Mouse (Mus musculus): ENCODE measurements around the gene Acox1. TPM values are rescaled to one million over a fixed set of nuclear protein-coding genes. Genes with fewer than 3 reads are reported as not detected.

Acox1 gene
- total RNA-seq, 2 experiments from 2014 or later = 160 to 173 TPM

DNA sequence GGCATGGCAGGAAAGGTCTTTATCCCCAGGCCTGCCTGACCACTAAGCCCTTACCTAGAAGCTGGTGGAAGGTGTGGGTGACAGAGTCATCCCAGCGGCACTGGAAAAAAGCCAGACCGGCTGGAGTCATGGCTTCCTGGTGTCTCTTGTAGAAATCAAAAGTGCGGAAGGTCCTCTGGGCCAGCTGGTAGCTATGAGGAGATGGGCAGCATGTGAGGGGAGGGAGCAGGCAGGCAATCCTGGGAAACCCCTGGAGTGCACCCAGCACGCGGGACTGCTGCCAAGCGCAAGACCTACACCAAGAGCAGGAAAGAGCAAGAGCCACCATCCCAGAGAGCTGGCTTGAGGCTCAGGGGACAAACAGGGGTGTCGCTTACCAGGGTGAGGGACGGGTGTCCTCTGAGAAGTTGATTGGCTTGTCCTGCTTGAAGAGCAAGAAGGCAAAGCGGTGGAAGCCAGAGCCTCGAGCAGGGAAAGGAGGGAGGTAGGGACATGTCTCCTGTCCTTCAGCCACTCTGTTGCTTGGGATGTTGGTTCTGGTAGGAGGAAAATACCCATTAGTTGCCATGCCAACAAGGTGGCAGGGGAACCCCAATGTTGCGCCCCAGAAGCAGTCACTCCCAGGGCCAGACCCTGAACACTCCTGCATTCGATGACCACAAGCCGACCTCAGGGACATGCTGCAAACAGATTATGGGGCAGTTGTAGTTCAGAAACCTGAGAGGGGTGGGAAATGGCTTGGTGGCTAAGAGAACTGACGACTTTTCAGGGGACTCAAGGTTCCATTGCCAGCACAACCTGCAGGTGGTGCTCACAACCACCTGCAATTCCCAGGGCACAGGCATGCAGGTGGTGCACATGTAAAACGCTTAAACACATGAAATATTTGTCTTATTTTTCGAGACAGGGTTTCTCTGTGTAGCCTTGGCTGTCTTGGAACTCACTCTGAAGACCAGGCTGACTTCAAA is 66.2 kb downstream of the Acox1 start:
- no peak for DNase-seq
- intact Hi-C loops (cut with DNase I) = loop anchor here (5.0 kb wide), 1 partner anchor 200 kb away; the partner anchor contains the start of genes Recql5 and Sap30bp

DNA sequence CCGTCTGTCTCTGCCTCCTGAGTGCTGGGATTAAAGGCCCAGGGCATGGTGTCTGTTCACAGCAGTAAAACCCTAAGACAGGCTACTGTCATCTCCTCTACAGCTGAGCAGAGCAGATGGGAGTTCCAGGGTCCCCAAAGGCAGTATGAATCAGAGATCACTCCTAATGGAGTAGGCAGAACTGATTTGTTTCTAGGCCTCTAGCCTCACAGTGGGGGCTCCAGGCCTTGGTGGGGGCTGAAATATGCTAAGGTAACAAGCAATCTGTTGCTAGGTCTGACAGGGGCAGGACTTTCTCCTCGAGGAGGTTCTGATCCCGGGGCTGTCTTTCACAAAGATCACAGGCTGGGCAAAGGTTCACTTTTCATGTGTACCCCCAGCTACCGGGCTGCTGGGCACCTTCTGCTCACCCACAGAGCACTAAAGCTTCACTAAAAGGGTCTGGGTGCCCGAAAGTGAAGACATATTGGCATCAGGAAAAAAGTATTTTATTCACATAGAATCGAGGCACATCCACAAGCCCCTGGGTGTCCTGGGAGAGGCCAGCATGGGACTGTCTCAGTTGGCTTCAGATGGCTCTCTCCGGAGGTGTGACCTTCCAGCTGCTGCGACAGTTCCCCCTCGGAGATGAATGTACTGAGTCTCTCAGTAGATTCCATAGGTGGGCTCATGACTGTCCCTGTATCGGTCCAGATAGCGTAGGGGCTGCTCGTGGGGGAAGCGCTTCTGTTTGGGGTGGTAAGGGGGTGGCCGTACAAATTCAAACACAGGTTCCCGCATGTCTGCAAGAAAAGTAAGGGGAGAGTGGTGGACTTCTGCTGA is 67.3 kb downstream of the Acox1 start:
- intact Hi-C loops (cut with DNase I) = loop anchor here (2.0 to 5.0 kb wide), 2 partner anchors 101 to 199 kb away; partner anchors contain the start of genes Recql5, Sap30bp and Unk

DNA sequence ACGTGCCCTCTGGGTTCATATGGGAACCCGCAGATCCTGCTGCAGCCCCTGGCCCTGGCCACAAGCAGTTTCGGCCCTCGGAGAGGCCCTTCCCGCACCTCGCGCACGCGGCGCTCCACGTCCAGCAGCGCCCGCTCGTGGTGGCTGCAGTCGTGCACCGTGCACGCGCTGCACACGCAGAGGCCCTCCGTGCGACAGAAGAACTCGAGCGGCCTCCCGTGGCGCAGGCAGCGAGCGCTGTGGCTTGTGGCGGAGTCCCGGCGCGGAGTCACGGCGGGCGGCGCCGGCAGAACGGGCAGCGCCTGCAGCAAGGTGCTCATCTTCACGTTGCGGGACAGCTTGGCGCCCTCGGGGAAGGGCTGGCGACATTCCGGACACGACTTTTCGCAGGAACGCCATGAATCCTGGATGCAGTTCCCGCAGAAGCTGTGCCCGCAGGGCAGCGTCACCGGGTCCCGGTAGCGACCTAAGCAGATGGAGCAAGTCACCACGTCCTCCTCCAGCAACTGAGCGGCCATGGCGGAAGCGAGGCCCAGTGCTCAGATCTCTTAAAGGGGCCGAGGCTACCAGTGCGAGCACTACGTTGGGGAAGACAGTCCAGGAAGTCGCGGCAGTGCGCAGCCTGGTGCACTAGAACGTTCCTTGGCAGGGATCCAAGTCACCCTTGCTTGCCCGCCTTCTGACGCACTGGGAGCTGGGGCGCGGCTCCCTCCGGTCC is 68.2 kb downstream of the Acox1 start, which contains the start of gene Trim65:
Gene Trim65 (minus strand): TSS at position 641 of the 718 bp plus-strand sequence.
- intact Hi-C loops (cut with DNase I) = loop anchor here (1.0 to 5.0 kb wide), 3 partner anchors 42 to 198 kb away; partner anchors contain the start of genes Recql5, Sap30bp and Unk
- peak; percentile 88 to 90 for DNase-seq

More for the DNA sequence above, 67.3 kb downstream of the Acox1 start:
- no peak for DNase-seq

DNA sequence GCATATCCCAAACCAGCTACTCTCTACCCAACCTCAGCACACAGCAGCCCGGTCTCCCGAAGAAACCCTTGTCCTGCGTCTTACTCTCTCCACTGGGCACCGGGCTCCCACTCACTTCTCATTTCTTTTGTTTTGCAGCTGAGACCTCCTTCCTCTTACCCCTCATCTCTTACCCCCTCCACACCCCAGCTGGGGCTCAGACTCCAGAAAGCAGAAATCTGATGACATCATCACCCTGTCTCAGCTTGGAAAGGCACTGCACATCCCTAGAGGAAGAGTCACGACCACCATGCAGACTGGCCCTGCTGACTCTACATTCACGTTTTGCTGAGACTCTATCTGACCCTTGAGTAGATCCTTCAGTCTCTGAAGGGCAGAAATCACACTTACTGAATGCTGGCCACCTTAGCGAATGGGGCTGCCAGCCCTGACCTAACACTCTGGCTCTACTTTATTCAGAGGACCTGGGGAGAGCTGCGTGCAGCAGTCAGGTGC is 68.8 kb downstream of the Acox1 start:
- intact Hi-C loops (cut with DNase I) = loop anchor here (1.0 to 5.0 kb wide), 4 partner anchors 19 to 198 kb away; partner anchors contain the start of genes Recql5, Sap30bp and Unk
- no peak for DNase-seq

DNA sequence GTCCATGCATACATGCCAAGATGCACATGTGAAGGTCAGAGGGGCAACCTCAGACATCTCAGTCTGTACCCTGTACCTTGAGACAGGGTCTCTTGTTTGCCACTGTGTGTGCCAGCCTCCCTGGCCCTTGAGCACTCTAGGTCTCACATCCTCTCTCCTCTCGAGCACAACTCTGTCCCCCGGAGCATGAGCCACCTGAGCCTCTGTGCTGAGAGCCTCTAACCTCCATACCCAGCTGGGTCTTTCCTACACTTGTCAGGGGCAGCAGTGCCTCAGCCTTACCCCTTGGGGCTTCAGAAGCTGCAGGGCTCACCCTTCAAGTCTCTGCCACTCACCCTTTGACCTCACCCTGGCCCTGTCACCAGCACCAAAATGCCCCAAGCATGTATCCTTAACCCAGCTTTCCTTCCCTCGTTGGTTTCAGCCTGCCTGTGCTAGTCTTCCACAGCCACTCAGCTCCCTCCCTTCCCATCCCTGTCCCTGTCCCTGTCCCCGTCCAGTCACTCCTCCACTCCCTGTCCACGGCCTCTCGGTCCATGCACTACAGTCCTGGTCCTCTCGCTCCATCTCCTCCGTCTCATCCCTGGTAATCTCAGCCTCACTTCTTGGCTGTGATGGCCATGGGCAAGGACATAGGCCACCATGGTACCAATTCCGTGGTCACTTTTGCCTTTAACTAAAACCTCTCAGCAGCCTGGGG is 69.6 kb downstream of the Acox1 start:
- DNase-seq = no peak
- intact Hi-C loops (cut with DNase I) = loop anchor here (2.0 kb wide), 1 partner anchor 18 kb away; no protein-coding TSS in a partner anchor

DNA sequence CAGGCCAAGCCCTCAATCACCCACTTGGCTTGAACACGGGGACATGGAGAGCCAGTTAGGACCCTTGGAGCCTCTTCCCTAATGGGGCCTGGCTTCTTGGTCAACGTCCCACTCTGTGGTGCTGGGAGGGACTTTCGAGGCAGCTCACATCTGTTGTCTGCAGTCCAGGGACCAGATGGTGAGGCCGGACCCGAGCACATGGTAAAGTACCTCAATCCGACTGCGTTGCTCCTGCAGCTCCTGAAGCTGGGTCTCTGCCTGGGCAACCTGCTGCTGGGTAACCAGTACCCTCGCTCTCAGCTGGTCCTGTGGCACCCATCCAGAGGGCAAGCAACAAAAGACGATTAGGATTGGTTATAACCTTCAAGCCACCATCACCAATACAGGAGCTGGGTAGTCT is 70.9 kb downstream of the Acox1 start:
- intact Hi-C loops (cut with DNase I) = loop anchor here (2.0 kb wide), 1 partner anchor 17 kb away; no protein-coding TSS in a partner anchor
- DNase-seq = no peak

DNA sequence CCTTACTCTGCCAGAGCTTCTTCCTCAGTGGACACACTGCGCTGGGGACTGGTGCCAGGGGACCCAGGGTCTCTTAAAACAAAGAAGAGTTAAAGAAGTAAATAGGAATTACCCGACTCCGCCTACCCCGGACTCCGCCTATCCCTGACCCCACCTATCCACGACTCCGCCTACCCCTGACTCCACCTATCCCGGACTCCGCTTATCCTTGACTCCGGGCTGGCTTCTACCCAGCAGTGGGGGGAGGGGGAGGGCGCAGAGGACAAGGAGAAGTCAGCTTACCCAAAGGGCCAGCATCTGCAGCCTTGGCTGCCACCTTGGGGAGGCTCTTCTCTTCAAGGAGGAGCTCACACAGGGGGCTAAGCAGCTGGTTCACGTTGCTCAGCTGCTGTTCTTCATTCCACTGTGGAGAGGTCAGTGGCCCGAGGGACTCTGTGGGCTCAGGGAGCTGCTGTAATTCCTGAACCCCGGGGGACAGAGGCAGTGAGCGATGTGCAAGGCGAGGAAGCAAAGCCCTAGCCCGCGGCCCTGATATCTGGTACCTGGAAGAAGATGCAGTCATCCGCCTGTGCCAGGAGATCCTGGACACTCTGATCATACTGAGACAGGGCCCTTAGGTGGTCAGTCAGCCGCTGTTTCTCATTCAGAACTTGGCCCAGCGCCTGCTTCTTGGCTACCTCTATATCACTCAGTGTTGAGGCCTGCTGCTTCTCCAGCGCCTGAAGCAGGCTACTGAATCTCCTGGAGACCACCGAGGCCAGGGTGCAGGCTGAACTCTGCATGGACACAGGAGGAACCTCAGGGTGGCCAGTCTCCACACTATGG is 71.5 kb downstream of the Acox1 start, which contains the start of gene Trim47:
Gene Trim47 (minus strand): TSS at position 55 of the 825 bp plus-strand sequence.
- intact Hi-C loops (cut with DNase I) = no loop called here
- peak; percentile 69 to 76 for DNase-seq

DNA sequence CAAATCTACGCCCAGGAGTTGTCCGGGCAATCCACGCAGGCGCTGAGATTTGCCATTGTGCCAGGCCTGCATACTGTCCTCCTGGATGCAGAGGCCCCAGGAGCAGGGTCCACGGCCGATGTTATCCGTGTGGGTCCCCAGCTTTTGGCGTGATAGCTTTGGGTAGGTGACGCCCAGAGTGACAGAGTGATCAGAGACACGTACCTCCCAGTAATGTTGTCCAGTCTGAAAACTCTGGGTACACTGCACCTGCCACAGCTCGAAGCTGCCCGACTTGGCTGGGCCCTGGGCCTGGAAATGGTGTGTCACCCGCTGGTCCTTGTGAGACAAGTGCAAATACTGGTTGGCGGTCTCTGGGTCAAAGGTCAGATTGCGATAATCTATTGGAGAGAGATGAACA is 72.6 kb downstream of the Acox1 start:
- DNase-seq = no peak
- intact Hi-C loops (cut with DNase I) = no loop called here

Other genes starting within 250 kb of the Acox1 start
- 1 to 10 TPM; 2.6 to 3.4 TPM for gene Itgb4, start 224.3 kb downstream of the Acox1 start, total RNA-seq (2021)
- 10 to 100 TPM; 12.8 to 19.3 TPM for gene Galk1, start 186.3 kb downstream of the Acox1 start, total RNA-seq (2021)
- 100 to 1,000 TPM; 136 to 158 TPM for gene H3f3b, start 171.1 kb downstream of the Acox1 start, total RNA-seq (2021)
- 1 to 10 TPM; 8.0 to 8.4 TPM for gene Unk, start 168.7 kb downstream of the Acox1 start, total RNA-seq (2021)
- gene Unc13d, start 121.1 kb downstream of the Acox1 start, total RNA-seq (2021) = under 1 TPM; 0.41 to 0.42 TPM
- 100 to 1,000 TPM in 1 of 2 experiments, 10 to 100 TPM in 1; 97.0 to 106 TPM for gene Wbp2, start 112.0 kb downstream of the Acox1 start, total RNA-seq (2021)
- gene Trim47, start 71.8 kb downstream of the Acox1 start, total RNA-seq (2021) = 10 to 100 TPM; 25.2 to 34.2 TPM
- 1 to 10 TPM; 7.4 to 7.6 TPM for gene Trim65, start 67.9 kb downstream of the Acox1 start, total RNA-seq (2021)
- 10 to 100 TPM; 62.9 to 63.4 TPM for gene Mrpl38, start 60.2 kb downstream of the Acox1 start, total RNA-seq (2021)
- 10 to 100 TPM; 13.2 to 16.2 TPM for gene Fbf1, start 30.9 kb downstream of the Acox1 start, total RNA-seq (2021)
- gene Ten1, start 190 bp downstream of the Acox1 start, total RNA-seq (2021) = 10 to 100 TPM; 10.5 to 20.1 TPM
- gene Evpl, start 39.0 kb upstream of the Acox1 start, total RNA-seq (2021) = 1 to 10 TPM in 1 of 2 experiments, under 1 TPM in 1; 0.62 to 1.0 TPM
- 10 to 100 TPM; 65.9 to 71.2 TPM for gene Srp68, start 75.2 kb upstream of the Acox1 start, total RNA-seq (2021)
- gene Galr2, start 81.9 kb upstream of the Acox1 start, total RNA-seq (2021) = not detected
- gene Exoc7, start 108.2 kb upstream of the Acox1 start, total RNA-seq (2021) = 10 to 100 TPM; 56.4 to 60.9 TPM
- gene Foxj1, start 136.4 kb upstream of the Acox1 start, total RNA-seq (2021) = not detected
- 1 to 10 TPM; 5.8 to 6.1 TPM for gene Rnf157, start 214.0 kb upstream of the Acox1 start, total RNA-seq (2021)
- gene Ubald2, start 235.0 kb upstream of the Acox1 start, total RNA-seq (2021) = 10 to 100 TPM; 40.4 to 44.9 TPM